Mouse (Mus musculus) forebrain, embryonic 12.5 days (tissue): Measurements from ENCODE around the gene Dact3. TPM values are rescaled to one million over a fixed set of nuclear protein-coding genes. Genes with fewer than 3 reads are reported as not detected.
A peak's percentile ranks its signal among the peaks of the same experiment; 100 is the strongest.

Experiments used
- ATAC-seq: fragments of 200-750 bp; cut with Nextera tagmentation; 2 replicates; pipeline ENCODE4 v1.8.0; 2017; ENCODE audit warnings: moderate TSS enrichment; ENCODE audit not compliant: low FRiP score
- H3K27ac ChIP-seq: fragments of 300-500 bp; sonication (generic); 2 replicates; pipeline ENCODE4 v1.5.1; 2016; ENCODE audit warnings: mild to moderate bottlenecking
- H3K27me3 ChIP-seq: fragments of 300-500 bp; sonication (generic); 2 replicates; pipeline ENCODE4 v1.6.1; 2016; ENCODE audit warnings: mild to moderate bottlenecking
- H3K36me3 ChIP-seq: fragments of 300-500 bp; sonication (generic); replicated peaks from 2 replicates; pipeline ENCODE4 v1.6.1; 2016; ENCODE audit warnings: mild to moderate bottlenecking
- H3K4me1 ChIP-seq: fragments of 300-500 bp; sonication (generic); 2 replicates; pipeline ENCODE4 v1.6.1; 2016
- H3K4me2 ChIP-seq: fragments of 300-500 bp; sonication (generic); 2 replicates; pipeline ENCODE4 v1.6.1; 2016; ENCODE audit warnings: mild to moderate bottlenecking, moderate library complexity
- H3K4me3 ChIP-seq: fragments of 300-500 bp; sonication (generic); replicated peaks from 2 replicates; pipeline ENCODE4 v1.5.1; 2016; ENCODE audit warnings: mild to moderate bottlenecking
- H3K9ac ChIP-seq: fragments of 300-500 bp; sonication (generic); 2 replicates; pipeline ENCODE4 v1.6.1; 2016; ENCODE audit warnings: mild to moderate bottlenecking
- H3K9me3 ChIP-seq: fragments of 300-500 bp; sonication (generic); 2 replicates; pipeline ENCODE4 v1.6.1; 2016
- WGBS: fragments of 180-500 bp; shearing (Covaris S2); methylation state at CpG from one replicate; pipeline ENCODE4 v1.1.7; 2016; 5-methylcytosine and 5-hydroxymethylcytosine counted together
- polyA plus RNA-seq: library from polyadenylated mRNA; unstranded; fragments of >200 nt; fragmentation: Nextera tagmentation; extraction: Ambion mirVana; gene quantifications from 2 replicates; pipeline ENCODE4 v1.2.1, GENCODE M21; 2016

The Dact3 gene
- polyA plus RNA-seq, 1 experiment from 2014 or later: 3.2 TPM

DNA sequence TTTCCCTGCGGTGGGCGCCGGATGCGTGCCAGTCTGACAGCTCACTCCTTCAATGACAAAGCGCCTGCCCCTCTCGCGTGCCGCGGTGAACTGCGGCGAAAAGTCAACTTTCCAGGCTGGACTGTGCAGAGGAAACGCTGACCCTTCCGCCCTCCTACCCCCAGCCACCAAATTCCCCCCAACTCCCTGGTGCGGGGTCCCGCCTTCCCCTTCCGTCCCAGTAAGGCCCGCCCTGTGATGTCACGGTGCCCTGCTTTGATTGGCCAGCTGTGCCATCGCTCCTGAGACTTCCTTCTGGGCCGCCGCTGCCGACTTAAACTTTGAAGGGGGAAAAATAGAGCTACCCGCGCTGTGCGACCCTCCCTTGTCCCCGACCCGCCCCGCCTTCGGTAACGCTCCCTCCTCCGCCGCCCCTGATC is 32.5 kb upstream of the Dact3 start, which contains the start of gene Prkd2:
Gene Prkd2, plus strand, starts transcription at position 258 of the 419 bp plus-strand sequence.
- H3K27ac ChIP-seq: peak within 1 kb of the TSS; percentile 47
- H3K27me3 ChIP-seq: 0 out of 2 replicates have a peak, but pooled peaks cover 5% of the 10 kb centered on the region
- peak; percentile 92 for ATAC-seq
- peaks cover 40% of the 10 kb centered on the region for H3K36me3 ChIP-seq
- no peaks in the 10 kb centered on the region for H3K9me3 ChIP-seq
- peak within 1 kb of the TSS; percentile 78 for H3K9ac ChIP-seq
- under 1% methylated on average over 31 of the region's 32 CpGs for WGBS
- peaks cover 32% of the 10 kb centered on the region for H3K4me1 ChIP-seq
- H3K4me3 ChIP-seq: peak within 1 kb of the TSS; percentile 63
- peak within 1 kb of the TSS; percentile 89 for H3K4me2 ChIP-seq

DNA sequence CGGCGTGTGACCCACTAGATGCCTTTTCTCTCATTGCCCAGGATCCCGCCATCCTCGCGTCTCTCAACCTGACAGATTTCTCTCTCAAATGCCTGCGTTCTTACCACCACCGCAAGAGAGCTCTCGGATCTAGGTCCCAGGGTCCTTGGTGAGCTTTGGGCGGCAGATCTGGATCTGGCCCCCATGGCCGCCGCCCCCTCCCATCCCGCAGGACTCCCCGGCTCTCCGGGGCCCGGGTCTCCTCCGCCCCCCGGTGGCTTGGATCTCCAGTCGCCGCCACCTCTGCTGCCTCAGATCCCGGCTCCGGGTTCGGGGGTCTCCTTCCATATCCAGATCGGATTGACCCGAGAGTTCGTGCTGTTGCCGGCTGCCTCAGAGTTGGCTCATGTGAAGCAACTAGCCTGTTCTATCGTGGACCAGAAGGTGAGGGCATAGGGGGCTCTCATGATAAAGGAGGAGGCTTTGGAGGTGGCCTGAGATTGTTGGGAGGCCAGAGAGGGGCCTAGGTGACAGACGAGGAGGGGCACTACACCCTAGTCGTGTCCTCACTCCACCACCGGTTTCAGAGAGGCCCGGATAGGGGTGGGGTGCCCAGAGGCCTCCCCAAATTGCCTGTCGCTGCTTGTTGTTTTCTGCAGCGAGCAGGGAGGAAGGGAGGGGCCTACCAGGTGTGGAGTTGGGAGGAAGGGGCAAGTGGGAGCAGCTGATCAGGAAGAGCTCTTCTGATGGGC is 31.5 kb upstream of the Dact3 start:
- Histone ChIP-seq H3K9ac (peak overlapping the region; percentile 78), H3K4me1 (peaks cover 33% of the 10 kb centered on the region), H3K4me3 (peak overlapping the region; percentile 63), H3K4me2 (peak overlapping the region; percentile 89), H3K36me3 (peaks cover 30% of the 10 kb centered on the region), H3K9me3 (no peaks in the 10 kb centered on the region), H3K27ac (peak overlapping the region; percentile 47), H3K27me3 (0 out of 2 replicates have a peak, but pooled peaks cover 5% of the 10 kb centered on the region)
- ATAC-seq: no peak
- 2% methylated on average over 33 of the region's 33 CpGs for WGBS

DNA sequence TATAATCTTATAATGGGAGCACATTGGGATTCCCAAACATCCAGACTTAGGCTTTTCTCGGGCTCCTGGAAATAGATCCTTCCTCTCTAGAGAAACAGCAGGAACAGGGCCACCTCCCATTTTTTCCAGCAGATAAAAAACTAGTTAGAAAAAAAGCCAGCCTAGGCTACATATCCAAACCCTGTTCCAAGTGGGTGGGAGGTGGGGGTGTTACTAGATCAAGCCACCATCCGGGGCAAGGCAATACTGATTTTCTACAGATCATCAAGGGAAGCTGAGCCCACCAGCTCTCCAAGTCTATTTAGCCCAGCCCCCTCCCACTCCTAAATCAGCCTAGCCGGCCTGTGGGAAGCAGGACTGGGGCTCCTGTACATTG is 30.4 kb upstream of the Dact3 start:
- H3K9ac ChIP-seq: 0 out of 2 replicates have a peak overlapping the region, but pooled peaks have one; percentile 3
- no peak overlapping the region for H3K27ac ChIP-seq
- peaks cover 34% of the 10 kb centered on the region for H3K4me1 ChIP-seq
- H3K27me3 ChIP-seq: 0 out of 2 replicates have a peak, but pooled peaks cover 5% of the 10 kb centered on the region
- peak overlapping the region; percentile 89 for H3K4me2 ChIP-seq
- peaks cover 29% of the 10 kb centered on the region for H3K36me3 ChIP-seq
- no peaks in the 10 kb centered on the region for H3K9me3 ChIP-seq
- ATAC-seq: no peak
- H3K4me3 ChIP-seq: no peak overlapping the region
- 70% methylated on average over 3 of the region's 3 CpGs for WGBS

DNA sequence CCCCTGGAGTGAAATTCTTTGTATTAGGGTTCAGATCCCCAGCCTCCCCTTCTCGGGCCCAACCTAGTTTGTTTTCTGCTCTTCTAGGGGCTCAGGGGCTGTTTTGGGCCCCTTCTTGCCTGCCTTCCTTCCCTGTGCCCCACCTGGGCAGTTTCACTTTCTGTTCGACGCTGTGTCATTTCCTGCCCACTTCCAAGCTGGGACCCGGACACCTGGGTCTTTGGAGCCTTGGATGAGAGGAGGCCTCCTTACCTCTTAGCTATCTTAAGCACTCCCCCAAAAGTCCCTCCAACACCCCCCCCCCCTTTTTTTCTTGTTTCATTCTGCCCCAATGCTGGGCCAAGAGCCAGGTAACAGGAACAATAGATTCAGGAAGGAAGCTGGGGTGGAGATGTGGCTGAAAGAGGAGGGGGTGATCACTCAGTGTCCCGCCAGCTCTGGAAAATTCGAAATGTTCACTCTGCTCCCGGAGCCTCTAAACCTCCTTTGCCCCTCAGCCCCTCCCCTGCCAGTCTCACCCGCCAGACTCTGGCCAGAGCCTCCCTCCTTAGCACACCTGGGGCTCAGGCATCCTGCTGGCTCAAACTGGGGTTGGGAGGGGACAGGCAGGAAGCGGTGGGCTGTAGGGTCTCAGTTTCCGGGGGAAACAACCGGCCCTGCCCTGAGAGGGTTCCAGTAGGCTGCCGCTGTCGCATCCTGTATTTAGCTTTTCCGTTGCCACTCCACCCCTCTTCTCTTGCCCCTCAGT is 29.9 kb upstream of the Dact3 start:
- H3K27me3 ChIP-seq: 0 out of 2 replicates have a peak, but pooled peaks cover 5% of the 10 kb centered on the region
- no peak for ATAC-seq
- H3K9ac ChIP-seq: peak overlapping the region; percentile 3; the same call in 1 of the 2 replicates
- H3K27ac ChIP-seq: no peak overlapping the region
- peak overlapping the region; percentile 36 for H3K4me2 ChIP-seq
- 43% methylated on average over 14 of the region's 14 CpGs for WGBS
- H3K9me3 ChIP-seq: no peaks in the 10 kb centered on the region
- H3K4me3 ChIP-seq: 0 out of 2 replicates have a peak overlapping the region, but pooled peaks have one; percentile 5
- peaks cover 29% of the 10 kb centered on the region for H3K36me3 ChIP-seq
- H3K4me1 ChIP-seq: peaks cover 34% of the 10 kb centered on the region

DNA sequence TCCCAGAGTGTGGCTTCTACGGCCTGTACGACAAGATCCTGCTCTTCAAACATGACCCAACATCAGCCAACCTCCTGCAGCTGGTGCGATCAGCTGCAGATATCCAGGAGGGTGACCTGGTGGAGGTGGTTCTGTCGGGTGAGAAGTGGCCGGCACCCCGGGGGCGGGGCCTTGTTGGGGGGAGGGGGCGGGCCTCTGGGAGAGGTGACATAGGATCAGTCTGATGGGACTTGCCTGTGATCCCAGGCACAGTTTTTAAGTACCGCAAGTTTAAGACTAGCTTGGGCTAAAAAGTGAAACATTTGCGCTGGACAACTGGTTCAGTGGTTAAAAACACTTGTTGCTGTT is 29.3 kb upstream of the Dact3 start:
- Histone ChIP-seq H3K9ac (no peak overlapping the region), H3K27ac (no peak overlapping the region)
- 35% methylated on average over 10 of the region's 10 CpGs for WGBS

DNA sequence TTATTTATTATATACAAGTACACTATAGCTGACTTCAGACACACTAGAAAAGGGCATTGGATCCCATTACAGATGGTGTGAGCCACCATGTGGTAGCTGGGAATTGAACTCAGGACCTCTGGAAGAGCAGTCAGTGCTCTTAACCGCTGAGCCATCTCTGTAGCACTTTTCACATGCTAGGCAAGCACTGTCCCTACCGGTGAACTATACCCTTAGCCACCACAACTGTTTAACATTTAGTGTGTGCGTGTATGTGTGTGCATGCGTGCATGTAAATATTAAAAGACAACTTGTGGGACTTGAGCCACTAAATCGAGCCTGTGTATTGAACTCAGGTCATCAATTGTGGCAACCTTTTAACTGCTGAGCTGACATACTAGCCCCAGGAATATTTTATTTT is 28.3 kb upstream of the Dact3 start:
- WGBS: 95% methylated on average over 5 of the region's 5 CpGs
- peaks cover 34% of the 10 kb centered on the region for H3K4me1 ChIP-seq
- no peak overlapping the region for H3K9ac ChIP-seq
- H3K27ac ChIP-seq: no peak overlapping the region
- 0 out of 2 replicates have a peak, but pooled peaks cover 5% of the 10 kb centered on the region for H3K27me3 ChIP-seq
- H3K36me3 ChIP-seq: peaks cover 25% of the 10 kb centered on the region
- H3K4me3 ChIP-seq: no peak overlapping the region
- no peak overlapping the region for H3K4me2 ChIP-seq
- no peaks in the 10 kb centered on the region for H3K9me3 ChIP-seq
- no peak for ATAC-seq

More for the DNA sequence above, 29.3 kb upstream of the Dact3 start:
- H3K9me3 ChIP-seq: no peaks in the 10 kb centered on the region
- peak overlapping the region; percentile 36 for H3K4me2 ChIP-seq
- H3K4me3 ChIP-seq: 0 out of 2 replicates have a peak overlapping the region, but pooled peaks have one; percentile 5
- peaks cover 34% of the 10 kb centered on the region for H3K4me1 ChIP-seq
- H3K27me3 ChIP-seq: 0 out of 2 replicates have a peak, but pooled peaks cover 5% of the 10 kb centered on the region
- H3K36me3 ChIP-seq: peaks cover 29% of the 10 kb centered on the region
- ATAC-seq: no peak

DNA sequence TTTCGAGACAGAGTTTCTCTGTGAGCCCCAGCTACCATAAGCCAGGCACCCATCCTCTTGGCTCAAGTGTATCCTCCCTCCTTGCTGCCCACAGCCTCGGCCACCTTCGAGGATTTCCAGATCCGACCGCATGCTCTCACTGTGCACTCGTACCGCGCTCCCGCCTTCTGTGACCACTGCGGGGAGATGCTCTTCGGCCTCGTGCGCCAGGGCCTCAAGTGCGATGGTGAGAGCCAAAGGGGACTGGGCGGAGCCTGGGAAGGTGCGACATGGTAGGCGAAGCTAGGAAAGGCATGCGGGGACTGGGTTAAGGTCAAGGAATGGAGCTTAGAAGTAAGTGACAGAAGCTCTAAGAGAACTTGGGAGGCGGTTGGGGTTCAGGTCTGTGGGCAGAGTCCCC is 27.6 kb upstream of the Dact3 start:
- H3K27me3 ChIP-seq: 0 out of 2 replicates have a peak, but pooled peaks cover 5% of the 10 kb centered on the region
- ATAC-seq: no peak

DNA sequence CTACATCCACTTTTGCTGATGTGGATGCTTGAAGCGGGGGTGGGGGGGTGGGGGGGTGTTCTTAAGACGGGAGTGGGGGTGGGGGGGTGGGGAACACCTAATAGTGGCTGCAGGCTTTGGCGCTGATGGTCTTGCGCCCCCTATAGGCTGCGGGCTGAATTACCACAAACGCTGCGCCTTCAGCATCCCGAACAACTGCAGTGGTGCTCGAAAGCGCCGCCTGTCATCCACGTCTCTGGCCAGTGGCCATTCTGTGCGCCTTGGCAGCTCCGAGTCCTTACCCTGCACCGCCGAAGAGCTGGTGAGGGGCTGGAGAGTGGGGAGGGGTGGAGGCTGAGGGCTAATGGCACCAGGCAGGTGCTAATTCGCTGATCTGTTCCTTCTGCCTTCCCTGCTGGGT is 26.5 kb upstream of the Dact3 start:
- WGBS: 11% methylated on average over 17 of the region's 17 CpGs
- Histone ChIP-seq H3K27ac (no peak overlapping the region), H3K9me3 (no peaks in the 10 kb centered on the region), H3K4me2 (no peak overlapping the region), H3K36me3 (peaks cover 39% of the 10 kb centered on the region), H3K27me3 (0 out of 2 replicates have a peak, but pooled peaks cover 5% of the 10 kb centered on the region), H3K4me1 (peaks cover 25% of the 10 kb centered on the region), H3K9ac (no peak overlapping the region), H3K4me3 (no peak overlapping the region)
- ATAC-seq: peak; percentile 42; the same call in 1 of the 2 replicates

More for the DNA sequence above, 27.6 kb upstream of the Dact3 start:
- Histone ChIP-seq H3K4me3 (no peak overlapping the region), H3K9me3 (no peaks in the 10 kb centered on the region), H3K36me3 (peaks cover 31% of the 10 kb centered on the region), H3K4me1 (peaks cover 30% of the 10 kb centered on the region), H3K9ac (no peak overlapping the region), H3K4me2 (no peak overlapping the region), H3K27ac (no peak overlapping the region)
- 91% methylated on average over 19 of the region's 19 CpGs for whole genome bisulfite sequencing

DNA sequence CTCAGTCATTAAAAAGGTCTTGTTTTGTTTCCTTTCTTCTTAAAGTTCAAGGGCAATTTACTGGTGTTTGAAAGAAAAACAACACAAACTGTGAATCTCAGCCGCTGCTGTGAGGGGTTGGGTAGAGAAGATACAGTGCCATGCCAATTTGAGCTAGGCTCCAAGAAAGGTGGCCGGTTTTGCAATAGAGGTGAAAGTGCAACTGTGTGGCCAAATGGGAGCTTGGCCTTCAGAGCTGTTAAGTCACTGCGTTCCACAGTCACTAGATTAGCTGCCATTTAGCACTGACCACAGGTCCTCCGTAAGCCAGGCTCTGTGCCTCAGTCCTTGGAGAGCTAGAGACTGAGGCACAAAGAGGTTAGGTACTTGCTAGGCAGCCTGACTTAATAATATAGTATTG is 23.5 kb upstream of the Dact3 start:
- no peak for ATAC-seq
- H3K27ac ChIP-seq: no peak overlapping the region
- WGBS: 94% methylated on average over 4 of the region's 4 CpGs
- peaks cover 2% of the 10 kb centered on the region; the same call in 1 of the 2 replicates for H3K4me1 ChIP-seq
- H3K27me3 ChIP-seq: no peaks in the 10 kb centered on the region
- H3K4me2 ChIP-seq: no peak overlapping the region
- H3K36me3 ChIP-seq: peaks cover 66% of the 10 kb centered on the region
- no peaks in the 10 kb centered on the region for H3K9me3 ChIP-seq
- H3K9ac ChIP-seq: no peak overlapping the region
- no peak overlapping the region for H3K4me3 ChIP-seq

DNA sequence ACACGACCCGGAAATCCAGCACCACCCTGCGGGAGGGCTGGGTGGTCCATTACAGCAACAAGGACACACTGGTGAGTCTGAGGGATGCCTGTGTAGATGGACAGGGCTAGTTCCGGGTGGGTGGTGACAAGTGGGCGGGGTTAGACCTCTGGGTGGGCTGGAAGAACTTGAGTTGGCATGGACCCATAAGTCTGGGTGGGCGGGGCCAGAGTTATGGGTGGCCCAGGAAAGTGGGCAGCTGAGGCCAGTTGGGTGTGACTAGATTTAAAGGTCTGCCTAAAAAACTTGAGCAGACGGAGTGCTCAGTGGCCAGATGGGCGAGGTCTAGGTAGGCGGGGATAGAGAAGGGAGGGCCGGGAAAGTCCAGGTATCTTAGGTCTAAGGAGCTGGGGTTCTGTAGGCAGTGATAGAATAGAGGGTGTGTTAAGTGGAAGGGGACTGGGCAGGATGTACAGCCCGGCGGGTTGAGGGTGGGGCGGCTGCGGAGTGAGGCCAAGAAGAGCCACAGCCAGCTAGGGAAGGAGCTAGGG is 21.8 kb upstream of the Dact3 start:
- H3K4me3 ChIP-seq: no peak overlapping the region
- H3K27ac ChIP-seq: no peak overlapping the region
- WGBS: 89% methylated on average over 13 of the region's 14 CpGs
- ATAC-seq: no peak
- H3K4me1 ChIP-seq: peaks cover 2% of the 10 kb centered on the region; the same call in 1 of the 2 replicates
- no peaks in the 10 kb centered on the region for H3K9me3 ChIP-seq
- H3K36me3 ChIP-seq: peaks cover 83% of the 10 kb centered on the region
- no peak overlapping the region for H3K4me2 ChIP-seq
- H3K27me3 ChIP-seq: no peaks in the 10 kb centered on the region
- no peak overlapping the region for H3K9ac ChIP-seq

DNA sequence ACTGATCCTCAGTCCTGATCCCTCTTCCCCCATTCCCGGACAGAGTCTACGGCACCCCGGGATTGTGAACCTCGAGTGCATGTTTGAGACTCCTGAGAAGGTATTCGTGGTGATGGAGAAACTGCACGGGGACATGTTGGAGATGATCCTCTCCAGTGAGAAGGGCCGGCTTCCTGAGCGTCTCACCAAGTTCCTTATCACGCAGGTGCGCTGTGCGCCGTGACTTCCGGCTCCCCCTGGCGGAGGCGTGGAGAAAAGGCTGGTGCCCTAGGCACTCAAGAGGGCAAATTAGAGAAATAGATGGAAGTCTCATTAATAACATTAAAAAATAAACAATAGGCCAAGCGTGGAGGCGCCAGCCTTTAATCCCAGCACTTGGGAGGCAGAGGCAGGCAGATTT is 16.8 kb upstream of the Dact3 start:
- no peak for ATAC-seq
- no peak overlapping the region for H3K4me3 ChIP-seq
- H3K27ac ChIP-seq: no peak overlapping the region
- WGBS: 22% methylated on average over 17 of the region's 17 CpGs
- H3K36me3 ChIP-seq: peaks cover 47% of the 10 kb centered on the region
- peak overlapping the region; percentile 19; the same call in 1 of the 2 replicates for H3K4me2 ChIP-seq
- H3K27me3 ChIP-seq: no peaks in the 10 kb centered on the region
- no peaks in the 10 kb centered on the region for H3K4me1 ChIP-seq
- no peaks in the 10 kb centered on the region for H3K9me3 ChIP-seq
- H3K9ac ChIP-seq: no peak overlapping the region; the same call in 1 of the 2 replicates
